In the genomic region with DNA sequence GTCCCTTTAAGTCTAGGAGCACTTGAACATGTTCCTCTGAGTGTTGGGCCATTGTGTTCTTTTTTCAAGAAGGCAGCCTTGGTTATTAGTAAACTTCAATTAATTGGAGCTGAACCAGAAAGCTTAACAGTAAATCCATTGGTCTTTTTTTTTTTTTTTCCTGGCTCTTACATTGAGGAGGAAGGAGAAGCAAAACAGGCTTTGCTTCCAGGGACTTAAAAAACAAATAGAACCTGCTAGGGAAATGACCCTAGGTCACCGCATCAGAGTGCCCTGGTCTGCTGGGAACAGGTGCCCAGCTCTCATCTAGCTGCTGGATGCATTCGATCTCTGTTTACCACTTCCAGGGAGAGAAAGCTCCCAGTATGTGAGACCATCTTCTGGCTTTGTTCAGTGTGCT, we compare ENCODE assay signal across 14 mouse cellular contexts.
"Had no signal": no experiment of that assay in that cellular context is flagged by ENCODE, and none has a peak within 500 bp of the region (broad histone marks: within the 10 kb centered on the region; RNA-seq: fewer than 3 reads in every experiment).

No protein-coding gene starts in this region.

- H3K9ac ChIP-seq: limb, embryonic 13.5 days; liver, embryonic 13.5 days; midbrain, embryonic 12.5 days; neural tube, embryonic 15.5 days had no signal

- H3K36me3 ChIP-seq: midbrain, embryonic 12.5 days; neural tube, embryonic 15.5 days had no signal

- ATAC-seq: intestine, embryonic 16.5 days; midbrain, embryonic 16.5 days had no signal

- H3K4me3 ChIP-seq: limb, embryonic 13.5 days; liver, embryonic 13.5 days; midbrain, embryonic 12.5 days; neural tube, embryonic 15.5 days had no signal

- DNase-seq: kidney, adult 8-10 months; left cerebral cortex, postnatal 4 days; liver, embryonic 13.5 days; lung, adult 18-20 months; right cerebral cortex, adult 18-20 months; right cerebral cortex, postnatal 25 days; thymus, adult 2 months; thymus, postnatal 25 days had no signal

- H3K9me3 ChIP-seq: limb, embryonic 13.5 days; liver, embryonic 13.5 days; midbrain, embryonic 12.5 days; neural tube, embryonic 15.5 days had no signal

- H3K4me1 ChIP-seq: midbrain, embryonic 12.5 days; neural tube, embryonic 15.5 days had no signal

- H3K4me2 ChIP-seq: limb, embryonic 13.5 days; liver, embryonic 13.5 days; midbrain, embryonic 12.5 days; neural tube, embryonic 15.5 days had no signal

- H3K27ac ChIP-seq: limb, embryonic 13.5 days; liver, embryonic 13.5 days; midbrain, embryonic 12.5 days; neural tube, embryonic 15.5 days; stomach, postnatal 0 days had no signal
